Mouse (Mus musculus) thymus, postnatal 0 days (tissue): Measurements from ENCODE around the gene Taf11. TPM values are rescaled to one million over a fixed set of nuclear protein-coding genes. Genes with fewer than 3 reads are reported as not detected.

Source experiments
- DNase-seq: peaks from one replicate; pipeline ENCODE4 v3.0.0-alpha.2; 2015; ENCODE audit warnings: low spot score
- polyA plus RNA-seq: library from polyadenylated mRNA; unstranded; fragments of >200 nt; fragmentation: Nextera tagmentation; extraction: Ambion mirVana; gene quantifications from 2 replicates; pipeline ENCODE4 v1.2.1, GENCODE M21; 2015

The Taf11 gene
- polyA plus RNA-seq, 1 experiment from 2014 or later: 61.5 TPM

- DNase-seq: peak; percentile 21
Observed at GRCm38 (mm10) chr17:27856798-27857648, 52.6 kb downstream of the Taf11 start.

- peak; percentile 85 for DNase-seq
Observed at GRCm38 (mm10) chr17:27856265-27856797, 53.3 kb downstream of the Taf11 start, which contains the start of gene Uhrf1bp1. Gene Uhrf1bp1 (plus strand): TSS chr17:27856441.

Other genes with a start within 250 kb of the Taf11 start
- gene Spdef, start 180.9 kb downstream of the Taf11 start, polyA plus RNA-seq: 0.66 and 0.99 TPM in 2 replicates
- gene D17Wsu92e, start 89.2 kb downstream of the Taf11 start, polyA plus RNA-seq: 16.7 and 20.8 TPM in 2 replicates
- 383 and 386 TPM in 2 replicates for gene Snrpc, start 71.7 kb downstream of the Taf11 start, polyA plus RNA-seq
- gene Uhrf1bp1, start 53.4 kb downstream of the Taf11 start, polyA plus RNA-seq: 1.1 and 1.6 TPM in 2 replicates
- gene Anks1, start 538 bp downstream of the Taf11 start, polyA plus RNA-seq: 14.5 and 16.8 TPM in 2 replicates
- gene Tcp11, start 170.8 kb upstream of the Taf11 start, polyA plus RNA-seq: 1.3 and 2.0 TPM in 2 replicates
- 0.08 and 0.12 TPM in 2 replicates for gene Scube3, start 232.3 kb upstream of the Taf11 start, polyA plus RNA-seq